ENCODE assay signal across 8 mouse cellular contexts in the genomic region with DNA sequence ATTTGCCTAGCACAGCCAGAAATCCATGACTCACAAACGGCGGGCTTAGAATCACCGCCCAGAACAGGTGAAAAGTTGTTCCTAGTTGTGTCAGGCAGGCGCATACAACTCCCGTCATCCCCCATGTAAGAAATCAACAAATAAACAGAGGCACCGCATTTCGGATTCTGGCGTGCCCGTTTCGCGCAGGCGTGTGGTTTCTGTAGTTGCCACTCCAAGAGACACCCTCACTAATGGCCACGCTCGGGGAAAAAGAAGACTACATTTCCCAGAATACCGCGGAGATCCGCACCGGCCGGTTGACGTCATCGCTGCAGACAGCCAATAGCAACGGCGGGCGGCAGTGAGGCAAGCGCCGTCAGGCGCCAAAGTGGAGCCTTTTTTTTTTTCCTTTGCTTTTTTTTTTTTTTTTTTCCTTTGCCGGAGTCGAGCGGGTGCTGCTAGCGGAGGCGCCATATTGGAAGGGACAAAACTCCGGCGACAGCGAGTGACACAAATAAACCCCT. TPM values are rescaled to one million over a fixed set of nuclear protein-coding genes. Genes with fewer than 3 reads are reported as not detected.
DNase-seq lines count a peak whose midpoint lies in the region; ATAC-seq and TF ChIP-seq lines count a peak whose summit lies in the region.

A gene (plus strand): TSS at position 346 of the 506 bp plus-strand sequence.

- H3K4me1 ChIP-seq in E14TG2a.4 (replicated peaks; ENCODE audit: low read depth, low read length) = peaks cover 14% of the 10 kb centered on the region
- peaks cover 8% of the 10 kb centered on the region for H3K4me1 ChIP-seq in forebrain, embryonic 12.5 days
- peaks cover 7% of the 10 kb centered on the region for H3K4me1 ChIP-seq in heart, postnatal 0 days (ENCODE audit: control insufficient read depth, insufficient read depth)
- peaks cover 9% of the 10 kb centered on the region for H3K4me1 ChIP-seq in liver, embryonic 16.5 days (ENCODE audit: control insufficient read depth, low read depth, low read length)
- peaks cover 19% of the 10 kb centered on the region for H3K4me1 ChIP-seq in neural tube, embryonic 13.5 days (replicated peaks)
- no peaks in the 10 kb centered on the region for H3K4me1 ChIP-seq in testis, adult 2 months (ENCODE audit: control insufficient read depth, insufficient read depth, low read length)

- TF ChIP-seq CTCF in E14TG2a.4 (conservative IDR thresholded peaks at IDR 0.05; ENCODE audit: low read length) = no peak
- TF ChIP-seq CTCF in heart, postnatal 0 days (IDR thresholded peaks at IDR 0.05; ENCODE audit: low read depth) = no peak
- no peak for TF ChIP-seq CTCF in testis, adult 2 months (IDR thresholded peaks at IDR 0.05; ENCODE audit: control insufficient read depth, insufficient read depth, insufficient replicate concordance, low read depth, low read length)

- H3K36me3 ChIP-seq in E14TG2a.4 (ENCODE audit: insufficient read depth, low read length) = peaks cover 23% of the 10 kb centered on the region
- peaks cover 11% of the 10 kb centered on the region; the same call in 1 of the 2 replicates for H3K36me3 ChIP-seq in forebrain, embryonic 12.5 days (replicated peaks)
- peaks cover 17% of the 10 kb centered on the region for H3K36me3 ChIP-seq in heart, postnatal 0 days (replicated peaks; ENCODE audit: control insufficient read depth, insufficient read depth, low read length)
- H3K36me3 ChIP-seq in liver, embryonic 16.5 days (ENCODE audit: control insufficient read depth, insufficient read depth) = peaks cover 4% of the 10 kb centered on the region; the same call in 1 of the 2 replicates
- H3K36me3 ChIP-seq in neural tube, embryonic 13.5 days = peaks cover 9% of the 10 kb centered on the region
- H3K36me3 ChIP-seq in testis, adult 2 months (ENCODE audit: control insufficient read depth, insufficient read depth, low read length) = no peaks in the 10 kb centered on the region

- DNase-seq in c-Kit-positive CD71-positive TER-119-positive erythroid progenitor cells, embryonic 14.5 days (ENCODE audit: low spot score) = peak; percentile 96
- peak; percentile 99 for DNase-seq in heart, postnatal 0 days (ENCODE audit: low spot score)
- peak; percentile 97 to 99 for DNase-seq in kidney, postnatal 4 days

- peak within 1 kb of the TSS; percentile 90 for H3K4me3 ChIP-seq in E14TG2a.4 (replicated peaks; ENCODE audit: low read length)
- H3K4me3 ChIP-seq in forebrain, embryonic 12.5 days (replicated peaks) = peak within 1 kb of the TSS; percentile 71
- H3K4me3 ChIP-seq in heart, postnatal 0 days (ENCODE audit: low read depth, low read length) = peak within 1 kb of the TSS; percentile 70
- peak within 1 kb of the TSS; percentile 81 for H3K4me3 ChIP-seq in liver, embryonic 16.5 days (ENCODE audit: low read depth, low read length)
- H3K4me3 ChIP-seq in neural tube, embryonic 13.5 days = peak within 1 kb of the TSS; percentile 75
- peak within 1 kb of the TSS; percentile 89 for H3K4me3 ChIP-seq in testis, adult 2 months (ENCODE audit: control insufficient read depth, low read depth, low read length)

- TF ChIP-seq POLR2A in testis, adult 2 months (IDR thresholded peaks at IDR 0.05; ENCODE audit: control insufficient read depth, low read depth, low read length) = no peak; the same call in 1 of the 2 replicates

- peak within 1 kb of the TSS; percentile 68 for H3K4me2 ChIP-seq in forebrain, embryonic 12.5 days
- peak within 1 kb of the TSS; percentile 72 for H3K4me2 ChIP-seq in heart, postnatal 0 days (ENCODE audit: low read depth, low read length)
- H3K4me2 ChIP-seq in liver, embryonic 16.5 days (ENCODE audit: low read depth, low read length) = peak within 1 kb of the TSS; percentile 91
- peak within 1 kb of the TSS; percentile 75 for H3K4me2 ChIP-seq in neural tube, embryonic 13.5 days

- TF ChIP-seq EP300 in heart, postnatal 0 days (IDR thresholded peaks at IDR 0.05; ENCODE audit: low read depth) = no peak; the same call in 1 of the 2 replicates

- H3K9ac ChIP-seq in forebrain, embryonic 12.5 days = peak within 1 kb of the TSS; percentile 75
- peak within 1 kb of the TSS; percentile 75 for H3K9ac ChIP-seq in heart, postnatal 0 days (replicated peaks; ENCODE audit: low read depth, low read length)
- peak within 1 kb of the TSS; percentile 92 for H3K9ac ChIP-seq in liver, embryonic 16.5 days (ENCODE audit: low read depth, low read length)
- H3K9ac ChIP-seq in neural tube, embryonic 13.5 days = peak within 1 kb of the TSS; percentile 83

- peak within 1 kb of the TSS; percentile 97 for H3K27ac ChIP-seq in forebrain, embryonic 12.5 days
- H3K27ac ChIP-seq in heart, postnatal 0 days (ENCODE audit: low read depth) = peak within 1 kb of the TSS; percentile 99
- H3K27ac ChIP-seq in liver, embryonic 16.5 days (ENCODE audit: low read length) = peak within 1 kb of the TSS; percentile 98
- H3K27ac ChIP-seq in neural tube, embryonic 13.5 days (replicated peaks) = peak within 1 kb of the TSS; percentile 97
- H3K27ac ChIP-seq in testis, adult 2 months (ENCODE audit: control insufficient read depth, insufficient read depth, low read depth, low read length) = peak within 1 kb of the TSS; percentile 93

- H3K9me3 ChIP-seq in E14TG2a.4 (ENCODE audit: low read length) = peaks cover 5% of the 10 kb centered on the region
- H3K9me3 ChIP-seq in forebrain, embryonic 12.5 days = no peaks in the 10 kb centered on the region
- no peaks in the 10 kb centered on the region for H3K9me3 ChIP-seq in heart, postnatal 0 days (replicated peaks; ENCODE audit: control insufficient read depth, low read length)
- no peaks in the 10 kb centered on the region for H3K9me3 ChIP-seq in liver, embryonic 16.5 days (replicated peaks; ENCODE audit: control insufficient read depth, low read length)
- H3K9me3 ChIP-seq in neural tube, embryonic 13.5 days = no peaks in the 10 kb centered on the region

- ATAC-seq in forebrain, embryonic 12.5 days (ENCODE audit: low FRiP score) = peak; percentile 97
- peak; percentile 96 for ATAC-seq in heart, postnatal 0 days (ENCODE audit: insufficient read depth, low read depth)
- peak; percentile 93 for ATAC-seq in liver, embryonic 16.5 days (ENCODE audit: low read depth)
- peak; percentile 98 for ATAC-seq in neural tube, embryonic 13.5 days (ENCODE audit: low read depth)

- no peaks in the 10 kb centered on the region for H3K27me3 ChIP-seq in E14TG2a.4 (ENCODE audit: insufficient read depth, low read length)
- no peaks in the 10 kb centered on the region for H3K27me3 ChIP-seq in forebrain, embryonic 12.5 days
- H3K27me3 ChIP-seq in heart, postnatal 0 days (ENCODE audit: control insufficient read depth, insufficient read depth, low read length) = no peaks in the 10 kb centered on the region
- H3K27me3 ChIP-seq in liver, embryonic 16.5 days (ENCODE audit: control insufficient read depth, insufficient read depth, low read depth, low read length) = no peaks in the 10 kb centered on the region
- H3K27me3 ChIP-seq in neural tube, embryonic 13.5 days = no peaks in the 10 kb centered on the region
- H3K27me3 ChIP-seq in testis, adult 2 months (ENCODE audit: control insufficient read depth, insufficient read depth, low read length) = no peaks in the 10 kb centered on the region

- WGBS in forebrain, embryonic 12.5 days = under 1% methylated on average over 35 of the region's 35 CpGs
- under 1% methylated on average over 35 of the region's 35 CpGs for WGBS in heart, postnatal 0 days
- WGBS in liver, embryonic 16.5 days (ENCODE audit: insufficient replicate concordance) = under 1% methylated on average over 35 of the region's 35 CpGs
- WGBS in neural tube, embryonic 13.5 days = under 1% methylated on average over 35 of the region's 35 CpGs

RNA-seq across cellular contexts. Expression of the gene that starts here (rescaled TPM):
- 61.0 and 66.5 TPM in 2 replicates for polyA plus RNA-seq in forebrain, embryonic 12.5 days (2016; fragmentation: Nextera tagmentation; extraction: Ambion mirVana)
- total RNA-seq in heart, postnatal 0 days (2014; rRNA removed; ENCODE audit: low replicate concordance) = 11.6 and 18.7 TPM in 2 replicates
- polyA plus RNA-seq in heart, postnatal 0 days (2015; fragmentation: Nextera tagmentation; extraction: Ambion mirVana) = 28.4 and 30.5 TPM in 2 replicates
- polyA plus RNA-seq in liver, embryonic 16.5 days (2015; fragmentation: Nextera tagmentation; extraction: Ambion mirVana) = 15.4 and 17.0 TPM in 2 replicates
- 46.4 and 48.1 TPM in 2 replicates for polyA plus RNA-seq in neural tube, embryonic 13.5 days (2015; fragmentation: Nextera tagmentation; extraction: Ambion mirVana)
- 14.2 and 15.6 TPM in 2 replicates for polyA plus RNA-seq in testis, adult 2 months (2012; rRNA removed)

Comparison
In these comparisons a context has a peak if more than half of its experiments do, and no peak if none do; other contexts are left out.
1. Peak in every context shown above with its lines: DNase-seq, ATAC-seq, H3K4me3 ChIP-seq and H3K27ac ChIP-seq.